Mouse (Mus musculus) intestine, postnatal 0 days (tissue): ENCODE measurements around the gene Rbm47. TPM values are rescaled to one million over a fixed set of nuclear protein-coding genes. Genes with fewer than 3 reads are reported as not detected.

Experiments used
- ATAC-seq: fragments of 200-750 bp; cut with Nextera tagmentation; 2 replicates; pipeline ENCODE4 v1.8.0; 2017; ENCODE audit warnings: mild to moderate bottlenecking, moderate TSS enrichment, moderate library complexity
- H3K27ac ChIP-seq: fragments of 300-500 bp; sonication (generic); 2 replicates; pipeline ENCODE4 v1.5.1; 2014; ENCODE audit warnings: mild to moderate bottlenecking, low read depth, low read length, moderate library complexity
- H3K27me3 ChIP-seq: fragments of 300-500 bp; sonication (generic); replicated peaks from 2 replicates; pipeline ENCODE4 v1.6.1; 2014; ENCODE audit warnings: low read length, mixed read lengths; ENCODE audit not compliant: control insufficient read depth, insufficient read depth
- H3K36me3 ChIP-seq: fragments of 300-500 bp; sonication (generic); 2 replicates; pipeline ENCODE4 v1.6.1; 2014; ENCODE audit warnings: mild to moderate bottlenecking, moderate library complexity; ENCODE audit not compliant: control insufficient read depth, insufficient read depth
- H3K4me1 ChIP-seq: fragments of 300-500 bp; sonication (generic); replicated peaks from 2 replicates; pipeline ENCODE4 v1.6.1; 2014; ENCODE audit warnings: antibody characterized with exemption, low read length, mixed read lengths; ENCODE audit not compliant: control insufficient read depth, insufficient read depth
- H3K4me2 ChIP-seq: fragments of 300-500 bp; sonication (generic); replicated peaks from 2 replicates; pipeline ENCODE4 v1.6.1; 2014; ENCODE audit warnings: low read depth, mild to moderate bottlenecking, moderate library complexity
- H3K4me3 ChIP-seq: fragments of 300-500 bp; sonication (generic); 2 replicates; pipeline ENCODE4 v1.5.1; 2014; ENCODE audit warnings: low read depth, low read length
- H3K9ac ChIP-seq: fragments of 300-500 bp; sonication (generic); 2 replicates; pipeline ENCODE4 v1.6.1; 2014; ENCODE audit warnings: mild to moderate bottlenecking, low read depth, low read length
- H3K9me3 ChIP-seq: fragments of 300-500 bp; sonication (generic); 2 replicates; pipeline ENCODE4 v1.6.1; 2016; ENCODE audit warnings: mixed run types; ENCODE audit not compliant: control insufficient read depth
- CTCF ChIP-seq: sonication (generic); IDR thresholded peaks from 2 replicates; pipeline ENCODE4 v1.5.1; 2016; ENCODE audit warnings: low read depth, mild to moderate bottlenecking, control low read depth, antibody characterized with exemption, moderate library complexity
- WGBS: fragments of 180-500 bp; shearing (Covaris S2); extraction: QIAGEN DNeasy Blood & Tissue Kit; methylation state at CpG from one replicate; pipeline ENCODE4 v1.1.7; 2014; 5-methylcytosine and 5-hydroxymethylcytosine counted together
- polyA plus RNA-seq: library from polyadenylated mRNA; unstranded; fragments of >200 nt; fragmentation: Nextera tagmentation; extraction: Ambion mirVana; gene quantifications from 2 replicates; pipeline ENCODE4 v1.2.1, GENCODE M21; 2015

Gene Rbm47
- polyA plus RNA-seq, 1 experiment from 2014 or later, result 146 TPM

- WGBS, result 37% methylated on average over 9 of the region's 9 CpGs
- no peaks in the 10 kb centered on the region; the same call in 1 of the 2 replicates for H3K4me1 ChIP-seq
- H3K27me3 ChIP-seq, result no peaks in the 10 kb centered on the region
- H3K36me3 ChIP-seq, result no peaks in the 10 kb centered on the region
- peak overlapping the region; percentile 58 for H3K4me2 ChIP-seq
- no peaks in the 10 kb centered on the region for H3K9me3 ChIP-seq
- TF ChIP-seq CTCF, result no peak
- peak overlapping the region; percentile 35 for H3K4me3 ChIP-seq
- ATAC-seq, result peak; percentile 25
- H3K9ac ChIP-seq, result peak overlapping the region; percentile 55
- peak overlapping the region; percentile 86 for H3K27ac ChIP-seq
Observed at GRCm38 (mm10) chr5:66079358-66080179, 93.3 kb downstream of the Rbm47 start.

DNA sequence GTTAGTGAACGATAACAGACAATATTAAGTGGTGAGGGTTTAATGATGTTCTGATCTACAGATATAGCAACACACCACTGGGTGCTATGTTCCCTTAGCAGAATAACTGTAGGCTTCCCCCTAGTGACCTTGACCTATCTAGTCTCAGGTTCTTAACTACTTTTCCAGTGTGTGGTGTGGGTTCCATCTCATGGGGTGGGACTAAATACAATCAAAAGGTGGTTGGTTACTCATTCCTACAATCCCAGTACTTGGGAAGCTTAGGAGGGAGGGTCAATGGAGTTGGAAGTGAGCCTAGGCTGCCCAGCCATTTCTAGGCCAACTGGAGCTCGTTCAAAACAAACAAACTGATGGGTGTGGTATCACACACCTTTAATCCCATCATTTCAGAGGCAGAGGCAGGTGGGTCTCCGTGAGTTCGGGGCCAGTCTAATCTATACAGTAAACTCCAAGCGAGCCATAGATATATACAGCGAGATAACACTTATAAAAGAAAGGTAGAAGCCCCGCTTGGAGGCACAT lies 94.4 kb downstream of the Rbm47 start:
- TF ChIP-seq CTCF, result no peak
- no peaks in the 10 kb centered on the region for H3K9me3 ChIP-seq
- peak overlapping the region; percentile 35 for H3K4me3 ChIP-seq
- no peaks in the 10 kb centered on the region for H3K27me3 ChIP-seq
- 0 out of 2 replicates have a peak overlapping the region, but pooled peaks have one; percentile 19 for H3K9ac ChIP-seq
- WGBS, result 51% methylated on average over 7 of the region's 7 CpGs
- ATAC-seq, result no peak
- peak overlapping the region; percentile 58 for H3K4me2 ChIP-seq
- H3K27ac ChIP-seq, result peak overlapping the region; percentile 86
- no peaks in the 10 kb centered on the region for H3K36me3 ChIP-seq
- peaks cover 3% of the 10 kb centered on the region; the same call in 1 of the 2 replicates for H3K4me1 ChIP-seq

- H3K4me1 ChIP-seq, result peaks cover 3% of the 10 kb centered on the region; the same call in 1 of the 2 replicates
- no peaks in the 10 kb centered on the region for H3K9me3 ChIP-seq
- peak overlapping the region; percentile 86 for H3K27ac ChIP-seq
- peak overlapping the region; percentile 9; the same call in 1 of the 2 replicates for H3K4me3 ChIP-seq
- H3K4me2 ChIP-seq, result peak overlapping the region; percentile 58
- peak overlapping the region; percentile 19 for H3K9ac ChIP-seq
- peak; percentile 17; the same call in 1 of the 2 replicates for TF ChIP-seq CTCF
- no peak for ATAC-seq
- WGBS, result 16% methylated on average over 10 of the region's 10 CpGs
- no peaks in the 10 kb centered on the region for H3K36me3 ChIP-seq
- H3K27me3 ChIP-seq, result no peaks in the 10 kb centered on the region
Observed at GRCm38 (mm10) chr5:66077416-66077815, 95.5 kb downstream of the Rbm47 start.

DNA sequence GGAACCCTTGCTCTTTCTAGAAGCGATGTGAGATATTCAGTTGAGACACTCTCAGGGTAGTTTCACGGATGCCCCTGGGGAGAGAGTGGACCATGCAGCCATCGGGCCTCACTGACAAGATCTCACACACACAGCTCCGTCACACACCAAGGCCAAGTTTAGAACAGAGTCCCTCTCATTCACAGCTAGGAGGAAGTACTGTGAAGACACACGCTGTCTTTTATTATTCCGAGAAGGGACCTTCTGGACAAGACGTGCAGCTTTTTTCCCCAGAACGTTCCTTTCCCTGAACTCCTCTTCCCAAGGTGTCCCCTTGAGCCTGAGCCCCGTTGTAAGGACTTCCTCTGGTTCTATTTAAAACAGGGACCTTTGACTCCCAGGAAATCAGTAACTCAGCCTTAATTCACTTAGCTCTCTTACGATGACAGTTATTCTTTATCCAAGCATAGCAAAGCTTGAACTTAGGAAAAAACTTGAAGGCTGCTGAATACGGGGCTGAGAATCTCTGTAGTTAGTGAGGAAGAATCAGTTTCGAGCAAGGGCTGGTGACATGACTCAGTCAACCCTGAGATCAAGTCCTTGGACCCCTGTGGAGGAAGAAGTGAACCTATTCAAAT lies 96.1 kb downstream of the Rbm47 start:
- TF ChIP-seq CTCF, result 0 out of 2 replicates have a peak, but pooled peaks have one; percentile 1
- ATAC-seq, result no peak
- peaks cover 3% of the 10 kb centered on the region; the same call in 1 of the 2 replicates for H3K4me1 ChIP-seq
- 31% methylated on average over 12 of the region's 12 CpGs for WGBS
- peak overlapping the region; percentile 58 for H3K4me2 ChIP-seq
- H3K36me3 ChIP-seq, result no peaks in the 10 kb centered on the region
- peak overlapping the region; percentile 18; the same call in 1 of the 2 replicates for H3K9ac ChIP-seq
- H3K4me3 ChIP-seq, result no peak overlapping the region
- no peaks in the 10 kb centered on the region for H3K27me3 ChIP-seq
- H3K27ac ChIP-seq, result peak overlapping the region; percentile 86
- H3K9me3 ChIP-seq, result no peaks in the 10 kb centered on the region

DNA sequence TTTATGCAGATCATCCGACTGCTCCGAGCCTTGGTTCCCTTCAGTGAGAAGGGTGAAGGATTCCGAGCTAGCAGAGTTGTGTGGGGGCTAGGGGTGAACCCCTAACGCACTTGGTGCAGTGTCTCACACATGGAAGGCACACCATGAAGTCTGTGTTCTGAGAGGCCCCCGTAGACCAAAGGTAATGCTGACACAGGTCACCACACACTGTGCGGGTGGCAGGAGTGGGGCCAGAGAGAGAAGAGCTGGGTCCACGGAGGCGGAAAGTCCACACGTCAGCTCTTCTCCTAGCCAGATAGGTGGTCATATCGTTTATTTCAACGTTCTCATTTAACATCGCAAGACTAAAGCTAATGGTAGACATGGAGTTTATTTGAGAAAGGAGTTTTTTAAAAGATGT lies 97.0 kb downstream of the Rbm47 start:
- H3K36me3 ChIP-seq, result no peaks in the 10 kb centered on the region
- no peak overlapping the region for H3K4me3 ChIP-seq
- H3K27ac ChIP-seq, result peak overlapping the region; percentile 86
- 57% methylated on average over 12 of the region's 12 CpGs for WGBS
- H3K9ac ChIP-seq, result no peak overlapping the region
- peak overlapping the region; percentile 58 for H3K4me2 ChIP-seq
- H3K9me3 ChIP-seq, result no peaks in the 10 kb centered on the region
- ATAC-seq, result no peak
- H3K4me1 ChIP-seq, result peaks cover 3% of the 10 kb centered on the region; the same call in 1 of the 2 replicates
- TF ChIP-seq CTCF, result no peak
- no peaks in the 10 kb centered on the region for H3K27me3 ChIP-seq

DNA sequence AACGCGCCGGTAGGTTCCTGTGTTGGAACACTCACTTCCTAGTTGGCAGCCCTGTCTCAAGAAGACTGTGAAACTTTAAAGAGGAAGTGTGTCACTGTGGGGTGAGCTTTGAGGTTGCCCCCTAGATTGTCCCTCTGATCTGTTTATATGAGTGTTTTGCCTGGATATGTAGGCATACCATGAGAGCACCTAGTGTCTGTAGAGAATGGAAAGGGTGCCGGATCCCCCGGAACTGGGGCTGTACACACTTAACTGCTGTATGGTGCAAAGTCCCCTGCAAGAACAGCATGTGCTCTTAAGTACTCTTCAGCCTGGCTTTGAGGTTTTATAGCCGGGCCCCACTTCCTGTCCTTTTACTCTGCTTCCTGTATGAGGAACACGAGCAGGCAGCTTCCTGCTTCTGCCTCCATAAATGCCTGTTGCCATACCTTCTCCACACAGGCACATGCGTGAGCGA lies 97.9 kb downstream of the Rbm47 start:
- no peak for TF ChIP-seq CTCF
- peaks cover 6% of the 10 kb centered on the region for H3K4me1 ChIP-seq
- H3K9me3 ChIP-seq, result no peaks in the 10 kb centered on the region
- H3K36me3 ChIP-seq, result no peaks in the 10 kb centered on the region
- H3K4me3 ChIP-seq, result peak overlapping the region; percentile 5; the same call in 1 of the 2 replicates
- peak; percentile 87 for ATAC-seq
- peak overlapping the region; percentile 86 for H3K27ac ChIP-seq
- no peaks in the 10 kb centered on the region for H3K27me3 ChIP-seq
- H3K9ac ChIP-seq, result 0 out of 2 replicates have a peak overlapping the region, but pooled peaks have one; percentile 23
- H3K4me2 ChIP-seq, result peak overlapping the region; percentile 58
- 44% methylated on average over 9 of the region's 9 CpGs for WGBS
